Mouse (Mus musculus) MN1 (cell line): Measurements from ENCODE around the gene Sp4.

ENCODE experiments used
- DNase-seq: peaks from one replicate; pipeline ENCODE4 v3.0.0-alpha.2; 2016; ENCODE audit warnings: low spot score

Gene Sp4

DNA sequence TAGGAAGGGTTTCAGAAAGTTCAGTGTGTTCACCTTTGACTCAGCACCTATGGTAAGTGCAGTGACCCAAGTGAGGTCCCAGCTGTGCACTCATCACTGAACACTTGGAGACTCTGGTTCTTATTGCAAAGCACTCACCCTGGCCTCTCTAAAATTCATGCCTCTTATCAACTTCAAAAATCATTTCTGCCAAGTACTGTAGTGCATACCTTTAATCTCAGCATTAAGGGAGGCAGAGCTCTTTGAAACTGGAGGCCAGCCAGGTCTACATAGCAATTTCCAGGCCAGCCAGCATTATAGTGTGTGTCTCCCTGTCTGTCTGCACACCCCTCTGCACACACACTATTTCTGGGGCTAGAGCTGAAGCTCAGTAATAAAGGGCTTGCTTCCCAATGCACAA lies 36.3 kb downstream of the Sp4 start:
- no peak for DNase-seq

GRCm38 (mm10) chr12:118263878-118264277 lies 37.4 kb downstream of the Sp4 start:
- no peak for DNase-seq

DNA sequence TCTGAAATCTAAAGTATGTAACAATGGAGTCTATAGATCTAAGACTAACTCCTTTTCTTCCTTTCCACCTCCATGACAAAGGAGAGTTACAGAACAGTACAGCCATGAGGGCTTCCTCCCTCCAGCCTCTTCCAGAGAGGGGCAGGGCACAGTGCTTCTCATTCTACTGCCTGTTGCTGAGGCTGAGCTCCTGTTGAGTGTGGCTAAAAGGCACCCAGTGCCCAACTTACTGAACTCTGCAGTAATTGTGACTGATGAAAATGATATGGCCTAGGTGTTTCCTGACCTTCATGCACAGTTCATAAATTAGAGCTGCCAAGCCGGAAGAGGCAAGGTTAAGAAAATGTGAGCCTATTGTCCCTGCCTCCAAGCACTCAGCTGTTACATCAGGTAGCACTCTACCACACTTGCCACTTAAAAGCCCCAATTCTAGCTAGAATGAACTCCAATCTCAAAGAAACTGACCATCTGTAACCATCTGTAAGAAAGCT lies 45.9 kb downstream of the Sp4 start:
- no peak for DNase-seq

GRCm38 (mm10) chr12:118221182-118221581 lies 80.1 kb downstream of the Sp4 start:
- no peak for DNase-seq

DNA sequence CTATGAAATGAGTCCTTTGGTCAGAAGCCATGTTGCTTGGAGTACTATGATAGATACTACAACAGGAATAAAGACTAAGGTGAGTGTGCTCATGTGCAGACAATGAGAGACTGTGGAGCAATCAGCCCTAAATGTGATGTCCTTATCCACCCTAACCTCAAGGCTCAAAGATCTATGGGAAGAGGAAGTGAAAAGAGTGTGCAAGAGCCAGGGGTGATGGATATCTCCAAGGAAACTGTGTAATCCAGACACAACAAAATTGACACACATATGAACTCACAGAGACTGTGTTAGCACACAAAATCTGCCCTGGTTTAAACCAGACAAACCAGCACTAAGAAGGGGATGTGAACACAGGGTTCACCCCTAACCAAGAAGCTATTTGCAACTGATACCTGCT lies 81.2 kb downstream of the Sp4 start:
- DNase-seq = no peak

- DNase-seq = no peak
Measured at GRCm38 (mm10) chr12:118212163-118212562, 89.1 kb downstream of the Sp4 start.

DNA sequence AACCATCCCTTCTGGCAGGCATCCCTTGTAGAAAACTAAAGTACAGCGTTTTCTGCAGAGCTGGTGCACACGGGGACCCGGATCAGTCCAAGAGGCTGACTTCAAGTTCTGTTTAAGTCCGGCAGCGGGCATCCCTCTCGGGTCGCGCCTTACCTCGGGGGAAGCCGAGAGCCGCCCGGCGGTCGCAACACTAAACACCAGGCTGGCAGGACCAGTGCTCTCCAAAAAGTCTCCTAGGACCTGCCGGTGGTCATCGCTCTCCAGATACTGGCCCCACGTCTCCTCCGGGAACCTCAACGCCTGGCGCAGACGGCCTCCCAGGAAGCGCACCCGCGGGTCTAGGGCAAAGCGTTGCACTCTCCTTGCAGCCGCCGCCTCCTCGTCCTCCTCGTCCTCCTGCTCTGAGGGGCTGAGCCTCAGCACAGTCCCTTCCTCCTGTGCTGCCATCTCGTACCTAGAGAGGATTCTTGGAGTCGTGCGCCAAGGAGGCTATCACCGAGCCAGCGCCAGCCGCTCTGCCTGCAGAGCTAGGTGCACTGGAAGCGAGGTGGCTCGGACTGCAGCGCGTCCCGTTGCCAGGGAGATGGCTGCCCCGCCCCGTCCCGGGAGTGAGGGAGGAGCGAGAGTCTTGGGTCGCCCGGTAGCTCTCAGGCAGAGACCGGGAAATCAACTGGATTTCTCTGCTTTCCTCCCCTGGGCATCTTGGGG lies 102.7 kb downstream of the Sp4 start, which contains the start of gene Dnah11:
Gene Dnah11 (minus strand): TSS at position 658 of the 708 bp plus-strand sequence.
- no peak for DNase-seq

GRCm38 (mm10) chr12:118196583-118196982 lies 104.7 kb downstream of the Sp4 start:
- no peak for DNase-seq

GRCm38 (mm10) chr12:118189535-118189934 lies 111.7 kb downstream of the Sp4 start:
- no peak for DNase-seq

GRCm38 (mm10) chr12:118187663-118188062 lies 113.6 kb downstream of the Sp4 start:
- no peak for DNase-seq

- no peak for DNase-seq
Measured at GRCm38 (mm10) chr12:118186881-118187489, 114.3 kb downstream of the Sp4 start.

DNA sequence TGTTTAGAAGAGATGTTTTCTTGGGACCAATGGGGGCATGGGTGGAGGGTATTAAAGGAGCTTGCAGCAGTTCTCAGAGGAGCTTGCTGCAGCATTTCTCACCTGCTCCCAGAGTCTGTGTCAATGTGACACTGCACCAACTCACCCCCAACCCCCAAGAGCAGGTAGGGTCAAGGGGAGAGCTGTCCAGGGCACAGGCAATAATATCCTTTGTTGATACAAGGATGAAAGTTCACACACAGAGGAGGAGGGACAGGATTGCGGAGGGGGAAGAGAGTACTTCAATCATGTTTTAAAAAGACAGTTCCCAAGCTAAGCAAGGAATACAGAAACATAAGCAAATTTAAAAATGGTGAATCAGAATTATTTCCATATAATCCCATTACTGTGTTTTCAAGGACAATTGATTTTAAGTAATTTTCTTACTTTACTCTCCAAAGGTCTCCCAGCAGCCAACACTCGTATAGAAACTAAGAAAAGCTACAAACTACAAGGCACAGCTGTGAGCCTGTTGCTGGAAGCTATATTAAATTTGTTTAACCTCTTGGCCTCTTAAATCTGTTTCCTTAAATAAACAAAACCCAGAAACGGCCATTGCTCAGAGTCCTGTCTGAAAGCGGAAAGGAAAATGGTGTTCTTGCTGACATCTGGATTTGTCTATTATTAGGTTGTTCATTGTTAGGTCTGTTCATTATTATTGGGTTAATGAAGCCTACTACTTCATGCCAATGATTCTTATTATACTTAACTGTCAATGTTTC lies 114.9 kb downstream of the Sp4 start:
- DNase-seq = no peak
